Mouse (Mus musculus) forebrain, embryonic 10.5 days (tissue): Measurements from ENCODE around the gene Dnajc15. TPM values are rescaled to one million over a fixed set of nuclear protein-coding genes. Genes with fewer than 3 reads are reported as not detected.

Experiments used
- DNase-seq: peaks from one replicate; pipeline ENCODE4 v3.0.0-alpha.2; 2017; ENCODE audit warnings: low spot score; ENCODE audit errors: extremely low spot score
- H3K27ac ChIP-seq: fragments of 300-500 bp; sonication (generic); 2 replicates; pipeline ENCODE4 v1.5.1; 2016; ENCODE audit warnings: mild to moderate bottlenecking
- H3K27me3 ChIP-seq: fragments of 300-500 bp; sonication (generic); 2 replicates; pipeline ENCODE4 v1.6.1; 2016; ENCODE audit warnings: mild to moderate bottlenecking; ENCODE audit not compliant: poor library complexity, severe bottlenecking
- H3K36me3 ChIP-seq: fragments of 300-500 bp; sonication (generic); replicated peaks from 2 replicates; pipeline ENCODE4 v1.6.1; 2016; ENCODE audit warnings: mild to moderate bottlenecking, moderate library complexity
- H3K4me1 ChIP-seq: fragments of 300-500 bp; sonication (generic); 2 replicates; pipeline ENCODE4 v1.6.1; 2016
- H3K4me3 ChIP-seq: fragments of 300-500 bp; sonication (generic); 2 replicates; pipeline ENCODE4 v1.5.1; 2016; ENCODE audit warnings: mild to moderate bottlenecking, moderate library complexity
- H3K9me3 ChIP-seq: fragments of 300-500 bp; sonication (generic); 2 replicates; pipeline ENCODE4 v1.6.1; 2016; ENCODE audit warnings: mild to moderate bottlenecking, moderate library complexity
- WGBS: fragments of 180-500 bp; shearing (Covaris S2); methylation state at CpG from one replicate; pipeline ENCODE4 v1.1.7; 2016; 5-methylcytosine and 5-hydroxymethylcytosine counted together
- polyA plus RNA-seq: library from polyadenylated mRNA; unstranded; fragments of >200 nt; fragmentation: Nextera tagmentation; extraction: Ambion mirVana; gene quantifications from 2 replicates; pipeline ENCODE4 v1.2.1, GENCODE M21; 2016

Gene Dnajc15
- polyA plus RNA-seq, 1 experiment from 2014 or later = 119 TPM

- no peak overlapping the region for H3K4me3 ChIP-seq
- no peaks in the 10 kb centered on the region for H3K4me1 ChIP-seq
- no peaks in the 10 kb centered on the region for H3K27me3 ChIP-seq
- H3K36me3 ChIP-seq = no peaks in the 10 kb centered on the region
- no peak overlapping the region for H3K27ac ChIP-seq
- WGBS = 89% methylated on average over 8 of the region's 8 CpGs
- no peak for DNase-seq
- H3K9me3 ChIP-seq = no peaks in the 10 kb centered on the region
These were observed 101.6 kb downstream of the Dnajc15 start for GRCm38 (mm10) chr14:77773331-77773730.

DNA sequence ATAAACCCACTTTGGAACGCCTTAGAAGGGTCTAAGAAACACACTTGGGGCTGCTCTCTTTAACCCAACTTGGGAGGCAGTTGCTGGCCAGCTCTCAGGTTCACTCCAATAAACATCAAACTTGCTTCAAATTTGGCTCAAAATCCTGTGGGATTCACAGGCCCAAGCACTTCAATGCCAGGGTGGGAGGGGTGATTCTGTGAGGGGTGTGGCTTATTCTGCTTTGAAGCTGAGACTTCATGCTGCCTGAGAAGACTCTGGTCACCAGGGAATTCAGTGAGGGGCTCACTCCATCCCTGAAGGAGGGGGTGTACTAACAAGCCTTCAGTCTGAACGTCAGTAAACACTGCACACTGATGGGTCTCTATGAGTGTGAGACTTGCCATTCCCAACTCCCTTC lies 103.3 kb downstream of the Dnajc15 start:
- no peaks in the 10 kb centered on the region for H3K9me3 ChIP-seq
- no peak overlapping the region for H3K4me3 ChIP-seq
- H3K27ac ChIP-seq = no peak overlapping the region
- no peaks in the 10 kb centered on the region for H3K36me3 ChIP-seq
- no peak for DNase-seq
- WGBS = 82% methylated on average over 2 of the region's 2 CpGs
- no peaks in the 10 kb centered on the region for H3K27me3 ChIP-seq
- H3K4me1 ChIP-seq = no peaks in the 10 kb centered on the region

Other genes with a start within 250 kb of the Dnajc15 start
- not detected in 2 replicates for gene Epsti1, start 29.1 kb upstream of the Dnajc15 start, polyA plus RNA-seq
- not detected in 2 replicates for gene Fam216b, start 213.9 kb upstream of the Dnajc15 start, polyA plus RNA-seq